Mouse (Mus musculus): ENCODE measurements at regions not wholly inside any gene's neighbourhood (a gene's known extent, or its start where the extent isn't known, plus 50 kb on each side); places are given as distances from the start of the nearest gene placed in this dataset.

GRCm38 (mm10) chr8:92772826-92773225 lies 54.3 kb upstream of the Mmp2 start:
- Histone ChIP-seq H3K9me3 (replicated peaks) (no peaks in the 10 kb centered on the region), H3K27me3 (no peaks in the 10 kb centered on the region; the same call in 1 of the 2 replicates), H3K4me3 (no peak overlapping the region), H3K9ac (no peak overlapping the region), H3K4me1 (peaks cover 8% of the 10 kb centered on the region), H3K27ac (no peak overlapping the region), H3K36me3 (no peaks in the 10 kb centered on the region), H3K4me2 (replicated peaks) (no peak overlapping the region)
- 73% methylated on average over 10 of the region's 10 CpGs for WGBS
- no peak for ATAC-seq (ENCODE audit: low FRiP score)

- no peak overlapping the region for H3K9ac ChIP-seq
- H3K4me2 ChIP-seq (replicated peaks), result no peak overlapping the region
- no peaks in the 10 kb centered on the region for H3K9me3 ChIP-seq (replicated peaks)
- H3K27ac ChIP-seq, result no peak overlapping the region
- no peak for ATAC-seq (ENCODE audit: low FRiP score)
- H3K4me3 ChIP-seq, result no peak overlapping the region
- 61% methylated on average over 4 of the region's 4 CpGs for WGBS
- no peaks in the 10 kb centered on the region; the same call in 1 of the 2 replicates for H3K27me3 ChIP-seq
- no peaks in the 10 kb centered on the region for H3K36me3 ChIP-seq
- peaks cover 8% of the 10 kb centered on the region for H3K4me1 ChIP-seq
These were observed 51.9 kb upstream of the Mmp2 start for GRCm38 (mm10) chr8:92775186-92775585.

GRCm38 (mm10) chr8:92777106-92777505 lies 50.0 kb upstream of the Mmp2 start:
- no peak overlapping the region for H3K4me3 ChIP-seq
- ATAC-seq (ENCODE audit: low FRiP score), result no peak
- 10% methylated on average over 5 of the region's 5 CpGs for WGBS
- H3K4me2 ChIP-seq (replicated peaks), result no peak overlapping the region
- H3K27ac ChIP-seq, result no peak overlapping the region
- H3K4me1 ChIP-seq, result peaks cover 8% of the 10 kb centered on the region
- no peaks in the 10 kb centered on the region for H3K9me3 ChIP-seq (replicated peaks)
- H3K27me3 ChIP-seq, result no peaks in the 10 kb centered on the region; the same call in 1 of the 2 replicates
- H3K9ac ChIP-seq, result no peak overlapping the region
- H3K36me3 ChIP-seq, result no peaks in the 10 kb centered on the region

Data from hindbrain, embryonic 12.5 days (tissue).